In genomic region chr13:45275391-45275790, GRCm38 (mm10) we compare ENCODE assay signal across 20 mouse cellular contexts.
"Had no signal": no experiment of that assay in that cellular context is flagged by ENCODE, and none has a peak within 500 bp of the region (broad histone marks: within the 10 kb centered on the region; RNA-seq: fewer than 3 reads in every experiment).

No protein-coding gene starts in this region.

- H3K36me3 ChIP-seq: limb, embryonic 12.5 days; limb, embryonic 15.5 days; liver, embryonic 13.5 days had no signal

- H3K27me3 ChIP-seq: limb, embryonic 12.5 days; limb, embryonic 15.5 days had no signal

- H3K4me3 ChIP-seq: layer of hippocampus, adult 2 months; left cerebral cortex, adult 2 months; limb, embryonic 12.5 days; limb, embryonic 15.5 days; liver, embryonic 13.5 days had no signal

- H3K4me2 ChIP-seq: limb, embryonic 12.5 days; limb, embryonic 15.5 days; liver, embryonic 13.5 days; midbrain, embryonic 11.5 days had no signal

- H3K9ac ChIP-seq: limb, embryonic 12.5 days; limb, embryonic 15.5 days; liver, embryonic 13.5 days had no signal

- H3K4me1 ChIP-seq: limb, embryonic 12.5 days; limb, embryonic 15.5 days had no signal

- DNase-seq: kidney, adult 11 months; kidney, postnatal 25 days; layer of hippocampus, adult 9-11 months; liver, embryonic 13.5 days; lung, adult 2 months; lung, postnatal 14 days; lung, postnatal 4 days; midbrain, embryonic 14.5 days; right cerebral cortex, adult 18-20 months; right cerebral cortex, postnatal 14 days; right cerebral cortex, postnatal 4 days; thymus, adult 2 months; thymus, postnatal 14 days; thymus, postnatal 4 days had no signal

- H3K9me3 ChIP-seq: limb, embryonic 12.5 days; limb, embryonic 15.5 days; liver, embryonic 13.5 days had no signal

- H3K27ac ChIP-seq: layer of hippocampus, adult 2 months; left cerebral cortex, adult 2 months; limb, embryonic 12.5 days; limb, embryonic 15.5 days; liver, embryonic 13.5 days; stomach, postnatal 0 days had no signal
